Mouse (Mus musculus) mammary gland, adult 2 months (tissue): ENCODE measurements around the gene Tbata. TPM values are rescaled to one million over a fixed set of nuclear protein-coding genes. Genes with fewer than 3 reads are reported as not detected.

ENCODE experiments used
- polyA plus RNA-seq: library from polyadenylated mRNA; depleted of rRNA; stranded (reverse); fragments of >200 nt; gene quantifications from 2 replicates; pipeline ENCODE4 v1.2.3, GENCODE M21; 2012; ENCODE audit warnings: low replicate concordance; rRNA removed

Tbata gene
- 0.76 and 1.1 TPM in 2 replicates for polyA plus RNA-seq

DNA sequence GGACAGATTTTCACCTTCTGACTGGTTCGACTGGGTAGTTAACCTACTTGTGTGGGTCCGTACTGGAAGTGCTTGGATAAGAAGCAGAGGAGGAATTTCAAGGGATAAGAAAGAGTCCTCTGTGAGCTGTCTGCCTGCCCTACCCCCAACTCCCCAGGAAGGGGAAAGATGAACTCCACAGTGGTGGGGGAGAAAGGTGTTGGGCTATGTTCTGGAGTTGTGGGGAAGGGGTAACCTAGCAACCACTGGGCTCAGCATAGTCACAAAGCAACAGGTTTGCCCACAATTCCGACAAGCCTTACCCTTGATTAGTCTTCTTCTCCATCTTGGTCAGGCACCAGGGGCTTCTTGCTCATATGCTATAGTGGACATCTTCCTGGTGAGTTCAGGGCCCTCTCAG is at the start of gene Tbata:
Gene Tbata, plus strand, starts transcription at position 301 of the 400 bp plus-strand sequence.

GRCm38 (mm10) chr10:61147157-61148040 is 24.4 kb upstream of the Tbata start, which contains the start of gene Sgpl1:
Sgpl1 (minus strand) TSS chr10:61147703.

Other genes with a start within 250 kb of the Tbata start
- gene Pcbd1, start 82.6 kb upstream of the Tbata start, polyA plus RNA-seq = 2.2 and 2.4 TPM in 2 replicates
- 33.3 and 66.8 TPM in 2 replicates for gene Sgpl1, start 24.3 kb upstream of the Tbata start, polyA plus RNA-seq
- gene Adamts14, start 101.5 kb downstream of the Tbata start, polyA plus RNA-seq = 4.3 and 7.4 TPM in 2 replicates
- gene Prf1, start 125.9 kb downstream of the Tbata start, polyA plus RNA-seq = 6.2 and 10.7 TPM in 2 replicates
- gene Pald1, start 211.6 kb downstream of the Tbata start, polyA plus RNA-seq = 23.7 and 27.5 TPM in 2 replicates
- gene Nodal, start 246.0 kb downstream of the Tbata start, polyA plus RNA-seq = 0.04 and 0.16 TPM in 2 replicates